Mouse (Mus musculus) kidney, adult 2 months (tissue): Measurements from ENCODE around the gene Olfr1086. TPM values are rescaled to one million over a fixed set of nuclear protein-coding genes. Genes with fewer than 3 reads are reported as not detected.
"Not testable (repeated sequence)": the region's sequence is repeated elsewhere in the genome, so short reads cannot be mapped to it uniquely, and the experiment has no call there.

Experiments used
- DNase-seq: peaks from one replicate; pipeline ENCODE4 v3.0.0; 2021
- H3K27ac ChIP-seq: fragments of 200-500 bp; 2 replicates; pipeline ENCODE4 v1.5.1; 2012; ENCODE audit warnings: low read depth, low read length, control low read depth, inconsistent platforms; ENCODE audit not compliant: insufficient read depth
- H3K27me3 ChIP-seq: fragments of 200-500 bp; replicated peaks from 2 replicates; pipeline ENCODE4 v1.6.1; 2012; ENCODE audit warnings: mild to moderate bottlenecking, moderate library complexity, low read length, inconsistent platforms; ENCODE audit not compliant: control insufficient read depth, insufficient read depth
- H3K36me3 ChIP-seq: fragments of 200-500 bp; 2 replicates; pipeline ENCODE4 v1.6.1; 2012; ENCODE audit warnings: mild to moderate bottlenecking, moderate library complexity, low read length, inconsistent platforms; ENCODE audit not compliant: control insufficient read depth, insufficient read depth
- H3K4me1 ChIP-seq: fragments of 200-500 bp; 2 replicates; pipeline ENCODE4 v1.6.1; 2011; ENCODE audit warnings: low read length; ENCODE audit not compliant: control insufficient read depth, insufficient read depth
- H3K4me3 ChIP-seq: fragments of 200-500 bp; 2 replicates; pipeline ENCODE4 v1.5.1; 2011; ENCODE audit warnings: mild to moderate bottlenecking, low read depth, low read length, control low read depth; ENCODE audit not compliant: insufficient read depth
- CTCF ChIP-seq: fragments of 200-500 bp; conservative IDR thresholded peaks from 2 replicates; pipeline ENCODE4 v1.5.1; 2011; ENCODE audit warnings: low read depth, mild to moderate bottlenecking, control low read depth, low read length, moderate library complexity, mixed read lengths; ENCODE audit not compliant: insufficient read depth, insufficient read length
- POLR2A ChIP-seq: fragments of 200-500 bp; IDR thresholded peaks from one replicate; pipeline ENCODE4 v1.6.1; 2011; ENCODE audit warnings: low read depth, low read length, control low read depth
- WGBS: fragments of 180-500 bp; shearing (Covaris S2); methylation state at CpG from one replicate; pipeline ENCODE4 v1.1.7; 2018; 5-methylcytosine and 5-hydroxymethylcytosine counted together
- polyA plus RNA-seq: library from polyadenylated mRNA; depleted of rRNA; stranded (reverse); fragments of >200 nt; gene quantifications from 2 replicates; pipeline ENCODE4 v1.2.3, GENCODE M21; 2012; rRNA removed

Olfr1086 gene
- not detected in 2 replicates for polyA plus RNA-seq

DNA sequence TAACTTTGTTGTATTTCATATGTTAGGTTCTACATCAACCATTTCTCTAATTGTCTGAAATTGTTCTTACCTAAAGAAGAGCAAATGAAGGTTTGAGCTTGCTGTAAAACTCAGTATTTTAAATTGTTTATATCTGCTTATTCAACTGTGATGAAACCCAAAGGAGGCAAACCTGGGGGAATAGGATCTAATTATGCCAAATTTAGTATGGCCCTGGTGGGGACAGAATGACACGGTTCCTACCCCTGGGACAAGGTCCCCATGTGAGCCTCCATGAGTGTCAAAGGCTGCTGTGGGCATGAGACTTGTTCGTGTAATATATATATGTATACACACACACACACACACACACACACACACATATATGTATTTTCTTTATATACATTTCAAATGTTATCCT lies at the start of gene Olfr1086:
Olfr1086 (minus strand) TSS at position 101 of the 400 bp plus-strand sequence.
- DNase-seq = no peak
- H3K27me3 ChIP-seq = no peaks in the 10 kb centered on the region
- no peak within 1 kb of the TSS for H3K4me3 ChIP-seq
- no peaks in the 10 kb centered on the region for H3K36me3 ChIP-seq
- WGBS = 59% methylated on average over 2 of the region's 2 CpGs
- no peaks in the 10 kb centered on the region for H3K4me1 ChIP-seq
- H3K27ac ChIP-seq = no peak within 1 kb of the TSS
- TF ChIP-seq POLR2A (no peak), CTCF (no peak)

DNA sequence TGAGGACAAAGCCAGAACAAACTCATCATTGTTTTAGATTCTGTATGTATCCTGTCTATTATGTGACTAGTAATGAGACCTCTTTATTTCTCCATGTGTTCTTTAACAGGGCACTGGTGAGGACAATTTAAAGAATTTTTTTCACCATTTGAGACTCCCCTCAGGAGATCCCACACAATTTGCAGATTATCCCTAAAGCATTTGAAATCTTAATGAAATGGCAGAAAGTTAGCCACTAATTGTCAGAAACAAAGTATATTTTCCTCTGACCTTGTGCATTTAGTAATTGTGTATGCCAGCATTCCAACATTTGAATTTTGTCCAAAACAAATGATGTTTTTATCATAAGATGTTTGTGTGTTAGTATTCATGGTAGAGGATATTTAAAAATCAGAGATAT lies 18.4 kb upstream of the Olfr1086 start, which contains the start of gene Olfr1087:
Olfr1087 (minus strand) TSS at position 101 of the 400 bp plus-strand sequence.
- Histone ChIP-seq H3K27me3 (no peaks in the 10 kb centered on the region), H3K4me1 (no peaks in the 10 kb centered on the region), H3K4me3 (no peak within 1 kb of the TSS), H3K36me3 (no peaks in the 10 kb centered on the region), H3K27ac (no peak within 1 kb of the TSS)
- DNase-seq = no peak
- TF ChIP-seq POLR2A (no peak), CTCF (no peak)

DNA sequence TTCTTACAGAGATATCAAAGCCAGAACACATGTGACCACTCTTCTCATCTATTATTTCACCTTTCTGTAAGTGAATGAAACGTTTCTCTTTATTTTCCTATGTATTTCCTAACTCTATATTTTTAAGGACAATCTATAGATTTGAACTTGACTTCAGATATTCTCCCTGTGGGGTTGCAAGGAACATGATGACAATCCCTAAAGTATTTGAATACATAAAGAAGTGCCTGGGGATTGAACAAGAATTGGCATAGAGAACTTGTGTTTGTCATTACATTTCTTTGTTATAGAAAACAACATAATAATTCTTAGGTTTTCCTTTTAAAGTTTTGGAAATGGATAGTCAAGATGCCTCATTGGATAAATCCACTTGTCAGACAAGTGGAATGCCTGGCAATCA lies 18.0 kb downstream of the Olfr1086 start, which contains the start of gene Olfr1085:
Olfr1085 (minus strand) TSS at position 101 of the 400 bp plus-strand sequence.
- Histone ChIP-seq H3K4me3 (no peak within 1 kb of the TSS), H3K27ac (no peak within 1 kb of the TSS), H3K27me3 (no peaks in the 10 kb centered on the region), H3K36me3 (no peaks in the 10 kb centered on the region), H3K4me1 (no peaks in the 10 kb centered on the region)
- 12% methylated on average over 1 of the region's 1 CpGs for WGBS
- DNase-seq = no peak
- TF ChIP-seq POLR2A = no peak
- no peak for TF ChIP-seq CTCF

DNA sequence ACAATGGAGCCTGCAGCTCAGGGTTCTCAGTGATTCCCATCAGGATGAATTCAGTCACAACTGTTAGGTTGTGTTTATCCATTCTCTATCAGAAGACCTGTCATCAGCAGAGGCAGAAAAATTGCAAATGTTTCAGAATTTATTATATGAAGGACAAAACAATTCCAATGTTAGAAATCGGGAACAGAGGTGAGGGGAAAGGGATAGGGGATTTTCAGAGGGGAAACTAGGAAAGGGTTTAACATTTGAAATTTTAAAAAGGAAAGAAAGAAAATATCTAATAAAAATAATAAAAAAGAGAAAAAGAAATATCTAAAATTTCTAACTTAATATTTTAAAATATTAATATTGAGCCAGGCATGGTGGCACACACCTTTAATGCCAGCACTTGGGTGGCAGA lies 40.3 kb downstream of the Olfr1086 start, which contains the start of gene Olfr1084:
Olfr1084 (minus strand) TSS at position 101 of the 400 bp plus-strand sequence.
- not testable (repeated sequence) for H3K36me3 ChIP-seq, H3K27ac ChIP-seq, DNase-seq, H3K27me3 ChIP-seq, H3K4me3 ChIP-seq, H3K4me1 ChIP-seq
- 80% methylated on average over 1 of the region's 1 CpGs for WGBS

Other genes with a start within 250 kb of the Olfr1086 start
- gene Olfr1065, start 229.5 kb downstream of the Olfr1086 start, polyA plus RNA-seq = not detected in 2 replicates
- not detected in 2 replicates for gene Olfr1066, start 223.8 kb downstream of the Olfr1086 start, polyA plus RNA-seq
- gene Olfr228, start 192.7 kb downstream of the Olfr1086 start, polyA plus RNA-seq = not detected in 2 replicates
- gene Olfr1076, start 171.6 kb downstream of the Olfr1086 start, polyA plus RNA-seq = not detected in 2 replicates
- not detected in 2 replicates for gene Olfr1079, start 137.6 kb downstream of the Olfr1086 start, polyA plus RNA-seq
- gene Olfr1080, start 121.9 kb downstream of the Olfr1086 start, polyA plus RNA-seq = not detected in 2 replicates
- gene Olfr1082, start 81.1 kb downstream of the Olfr1086 start, polyA plus RNA-seq = not detected in 2 replicates
- gene Olfr1084, start 40.4 kb downstream of the Olfr1086 start, polyA plus RNA-seq = not detected in 2 replicates
- gene Olfr1085, start 18.1 kb downstream of the Olfr1086 start, polyA plus RNA-seq = not detected in 2 replicates
- gene Olfr1087, start 18.3 kb upstream of the Olfr1086 start, polyA plus RNA-seq = not detected in 2 replicates
- gene Olfr1089, start 53.6 kb upstream of the Olfr1086 start, polyA plus RNA-seq = not detected in 2 replicates
- gene Olfr1090, start 78.9 kb upstream of the Olfr1086 start, polyA plus RNA-seq = not detected in 2 replicates
- gene Olfr1093, start 102.4 kb upstream of the Olfr1086 start, polyA plus RNA-seq = not detected in 2 replicates
- gene Olfr141, start 129.9 kb upstream of the Olfr1086 start, polyA plus RNA-seq = not detected in 2 replicates
- not detected in 2 replicates for gene Olfr1094, start 144.6 kb upstream of the Olfr1086 start, polyA plus RNA-seq
- gene Olfr1095, start 171.6 kb upstream of the Olfr1086 start, polyA plus RNA-seq = not detected in 2 replicates
- gene Gm13723, start 194.7 kb upstream of the Olfr1086 start, polyA plus RNA-seq = not detected in 2 replicates
- gene Olfr1097, start 212.1 kb upstream of the Olfr1086 start, polyA plus RNA-seq = not detected in 2 replicates
- gene Olfr1098, start 244.5 kb upstream of the Olfr1086 start, polyA plus RNA-seq = not detected in 2 replicates